Mouse (Mus musculus) gastrocnemius, postnatal 25 days (tissue): ENCODE results near the gene B3gnt3. TPM values are rescaled to one million over a fixed set of nuclear protein-coding genes. Genes with fewer than 3 reads are reported as not detected.
"Not testable (repeated sequence)": the region's sequence is repeated elsewhere in the genome, so short reads cannot be mapped to it uniquely, and the experiment has no call there.

Experiments
- DNase-seq: peaks from one replicate; pipeline ENCODE4 v3.0.0; 2022
- total RNA-seq, 2 experiments: library from RNA; stranded (reverse); gene quantifications; 1 replicate in 1 of 2; 2 replicates in 1 of 2; pipeline ENCODE4 v1.2.3; 2021

The B3gnt3 gene
- total RNA-seq, 2 experiments from 2014 or later: 1.5 to 3.8 TPM

DNA sequence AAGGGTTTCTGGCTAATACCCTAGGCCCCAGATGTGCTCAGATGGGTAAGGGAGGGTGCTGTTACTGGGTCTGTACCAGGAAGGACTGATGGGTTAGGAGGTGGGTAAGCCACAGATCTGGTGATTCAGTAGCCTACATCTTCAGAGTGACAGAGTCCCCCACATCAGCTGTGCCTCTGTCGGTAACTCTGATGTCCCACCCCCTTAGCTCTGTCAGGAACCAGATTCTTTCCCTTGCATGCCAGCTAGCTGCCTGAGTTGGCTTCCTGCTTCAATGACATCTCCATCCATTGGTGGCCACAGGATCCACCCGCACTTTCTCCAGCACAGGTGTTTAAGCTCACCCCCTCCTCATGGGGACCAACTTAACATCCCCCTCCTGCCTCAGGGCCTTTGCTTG, 10.0 kb upstream of the B3gnt3 start:
- DNase-seq: no peak

DNA sequence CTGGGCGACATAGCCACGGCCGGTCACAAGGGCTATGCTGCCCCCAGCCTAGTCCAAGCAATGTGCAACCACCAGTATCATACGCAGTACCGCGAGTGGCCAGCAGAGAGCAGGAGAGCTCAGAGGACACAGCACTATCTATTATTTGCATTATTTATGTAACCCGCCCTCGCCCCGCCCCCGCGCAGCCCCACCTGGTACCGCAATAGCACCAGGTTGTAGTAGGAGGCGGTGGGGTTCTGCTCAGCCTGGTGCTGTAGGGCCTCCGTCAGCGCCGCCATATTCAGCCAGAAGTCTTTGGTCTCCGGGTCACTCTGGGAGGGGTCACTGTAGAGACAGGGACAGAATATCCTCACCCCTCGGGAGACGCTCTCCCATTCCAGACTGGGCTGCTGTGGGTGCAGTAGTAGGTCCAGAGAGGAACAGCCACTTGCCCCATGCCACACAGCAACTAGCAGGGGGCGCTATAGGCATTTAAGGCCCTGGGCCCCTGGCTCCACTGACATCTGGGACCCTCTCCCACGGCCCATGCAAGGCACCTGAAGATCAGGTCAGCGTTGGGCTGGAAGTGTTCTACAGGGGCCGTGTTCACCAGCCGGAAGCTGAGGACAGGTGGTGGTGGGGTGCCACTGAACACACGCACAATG, 8.3 kb upstream of the B3gnt3 start:
- DNase-seq: no peak

DNA sequence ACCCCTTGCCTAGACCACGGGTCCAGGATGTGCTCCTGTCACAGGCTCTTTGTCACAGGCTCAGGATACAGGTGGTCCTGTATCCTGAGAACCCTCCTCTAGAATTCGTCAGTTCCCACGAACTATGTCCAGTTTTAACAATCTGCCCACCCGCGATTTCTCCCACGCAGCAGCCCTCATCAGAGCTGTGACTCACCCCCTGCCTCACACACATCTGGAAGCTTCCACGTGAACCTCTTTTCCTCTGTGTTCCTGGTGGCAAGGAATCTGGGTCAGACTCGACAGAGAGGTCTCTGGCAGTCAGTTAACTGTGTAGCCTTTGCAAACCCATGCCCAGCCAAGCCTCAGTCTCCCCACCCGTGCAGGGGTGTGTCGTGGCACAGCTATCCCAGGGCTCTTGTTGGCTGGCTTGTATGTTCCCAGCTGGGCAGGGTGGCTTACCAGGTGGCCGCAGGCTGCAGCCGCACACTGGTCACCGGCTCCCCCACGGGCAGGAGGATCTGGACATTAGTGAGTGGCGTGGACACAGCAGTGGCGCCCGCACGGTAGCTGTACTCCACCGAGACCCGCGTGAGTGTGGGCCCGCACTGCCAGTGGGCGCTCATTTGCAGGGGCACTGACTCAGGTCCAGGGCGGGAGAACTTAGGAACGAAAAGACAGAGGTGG, 7.7 kb upstream of the B3gnt3 start:
- DNase-seq: no peak

DNA sequence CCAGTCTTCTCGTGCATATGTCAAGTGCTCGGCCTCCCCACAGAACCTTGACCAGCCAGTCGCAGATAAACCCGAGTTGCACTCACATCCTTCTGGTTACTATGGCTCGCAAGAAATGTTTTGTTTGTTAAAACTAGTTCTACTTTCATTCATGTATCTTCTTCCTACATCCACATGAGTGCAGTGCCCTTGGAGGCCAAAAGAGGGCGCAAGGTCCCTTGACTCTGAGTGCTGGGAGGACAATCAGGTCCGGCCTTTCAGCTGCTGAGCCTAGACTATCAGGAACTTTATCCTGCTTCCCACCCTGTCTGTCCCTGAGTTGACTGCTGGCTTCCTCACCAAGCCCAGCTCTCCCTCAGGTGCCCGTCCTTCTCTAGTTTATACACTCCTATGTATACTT, 6.3 kb upstream of the B3gnt3 start:
- no peak for DNase-seq

DNA sequence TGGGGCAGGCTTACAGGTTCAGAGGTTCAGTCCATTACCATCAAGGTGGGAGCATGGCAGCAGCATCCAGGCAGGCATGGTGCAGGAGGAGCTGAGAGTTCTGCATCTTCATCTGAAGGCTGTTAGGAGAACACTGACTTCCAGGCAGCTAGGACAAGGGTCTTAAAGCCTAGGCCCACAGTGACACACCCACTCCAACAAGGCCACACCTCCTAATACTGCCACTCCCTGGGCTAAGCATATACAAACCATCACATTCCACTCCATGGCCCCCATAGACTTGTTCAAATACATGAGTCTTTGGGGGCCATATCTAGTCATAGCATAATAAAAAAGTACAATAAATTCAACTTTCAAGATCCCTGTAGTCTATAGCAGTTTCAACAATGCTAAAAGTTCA, 1.8 kb upstream of the B3gnt3 start:
- DNase-seq: not testable (repeated sequence)

DNA sequence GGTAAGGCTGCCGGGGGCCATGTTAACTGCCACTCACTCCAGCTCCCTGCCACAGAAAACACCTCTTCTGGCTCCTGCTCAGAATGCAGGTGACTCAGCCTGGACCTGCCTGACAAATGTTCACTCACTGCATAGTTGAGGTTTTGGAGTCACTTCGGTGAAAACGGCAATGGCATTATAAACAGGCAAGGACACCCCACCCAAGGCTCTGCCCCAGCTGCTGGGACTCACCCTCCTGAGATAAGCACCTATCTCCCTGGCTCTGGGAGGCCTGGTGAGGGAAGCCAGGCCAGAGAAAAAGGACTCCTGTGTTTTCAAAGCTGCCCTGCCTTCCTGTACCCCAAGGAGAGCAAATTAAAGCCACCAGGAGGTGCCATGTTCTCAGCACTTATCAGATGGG, 1.3 kb upstream of the B3gnt3 start:
- no peak for DNase-seq

DNA sequence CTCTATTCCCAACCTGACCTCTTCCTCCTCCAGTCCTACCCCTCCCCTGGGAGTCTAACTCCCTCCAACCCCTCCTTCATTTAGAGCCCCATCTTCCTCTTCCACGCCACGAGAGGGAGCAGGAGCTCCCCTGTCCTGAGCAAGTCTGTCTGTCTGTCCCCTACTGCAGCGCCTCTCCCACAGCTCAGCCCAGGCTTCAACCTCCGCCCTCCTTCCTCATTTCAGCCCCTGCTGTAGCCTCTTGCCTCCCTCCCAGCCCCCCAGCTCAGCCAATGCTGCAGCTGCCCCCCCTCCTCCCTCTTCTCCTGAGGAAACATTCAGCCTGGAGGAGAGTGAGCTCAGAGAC, 471 bp upstream of the B3gnt3 start:
- no peak for DNase-seq

DNA sequence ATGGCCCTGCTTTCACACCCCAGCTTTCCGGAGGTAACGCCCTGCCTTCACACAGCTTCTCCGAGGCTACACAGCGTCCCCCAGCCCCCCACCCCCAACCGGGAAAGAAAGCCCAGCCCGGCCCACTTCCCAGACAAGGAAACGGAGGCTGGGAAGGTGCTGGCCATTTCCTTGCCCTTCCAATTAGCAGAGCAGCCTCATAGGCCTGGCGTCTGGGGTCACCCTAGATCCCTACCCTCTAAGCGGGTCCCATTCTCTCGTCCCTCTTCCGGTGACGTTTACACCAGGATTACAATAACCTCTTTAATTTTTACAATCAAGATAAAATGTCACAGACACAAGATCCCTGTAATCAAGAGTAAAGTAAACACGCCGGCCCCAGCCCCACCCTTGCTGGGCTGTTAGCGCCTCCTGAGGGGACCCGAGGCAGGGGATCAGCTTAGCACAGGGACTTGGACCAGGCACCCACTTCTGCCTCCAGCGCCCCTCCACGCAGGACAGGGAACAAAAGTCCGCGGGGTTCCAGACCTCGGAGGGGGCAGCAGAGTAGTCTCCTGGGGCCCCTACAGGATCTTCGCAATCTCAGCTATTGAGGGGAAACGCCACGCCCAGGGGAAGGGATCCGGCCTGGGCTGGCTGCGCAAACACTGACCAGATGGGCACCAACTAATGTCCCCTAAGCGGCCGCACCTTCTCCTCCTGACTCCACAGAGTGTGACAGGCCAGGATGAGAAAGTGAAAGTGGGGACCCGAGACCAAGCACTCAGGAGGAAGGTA, 908 bp downstream of the B3gnt3 start:
- DNase-seq: no peak

DNA sequence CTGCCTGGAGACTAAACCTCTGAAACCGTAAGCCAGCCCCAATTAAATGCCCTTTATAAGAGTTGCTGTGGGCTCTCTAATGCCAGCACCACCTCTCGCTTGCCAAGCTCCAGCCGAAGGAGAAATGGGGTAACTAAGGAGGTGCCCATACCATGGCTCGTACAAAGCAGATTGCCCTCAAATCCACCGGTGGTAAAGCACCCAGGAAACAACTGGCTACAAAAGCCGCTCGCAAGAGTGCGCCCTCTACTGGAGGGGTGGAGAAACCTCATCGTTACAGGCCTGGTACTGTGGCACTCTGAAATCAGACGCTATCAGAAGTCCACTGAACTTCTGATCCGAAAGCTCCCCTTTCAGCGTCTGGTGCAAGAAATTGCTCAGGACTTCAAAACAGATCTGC, 6.1 kb downstream of the B3gnt3 start:
- not testable (repeated sequence) for DNase-seq

DNA sequence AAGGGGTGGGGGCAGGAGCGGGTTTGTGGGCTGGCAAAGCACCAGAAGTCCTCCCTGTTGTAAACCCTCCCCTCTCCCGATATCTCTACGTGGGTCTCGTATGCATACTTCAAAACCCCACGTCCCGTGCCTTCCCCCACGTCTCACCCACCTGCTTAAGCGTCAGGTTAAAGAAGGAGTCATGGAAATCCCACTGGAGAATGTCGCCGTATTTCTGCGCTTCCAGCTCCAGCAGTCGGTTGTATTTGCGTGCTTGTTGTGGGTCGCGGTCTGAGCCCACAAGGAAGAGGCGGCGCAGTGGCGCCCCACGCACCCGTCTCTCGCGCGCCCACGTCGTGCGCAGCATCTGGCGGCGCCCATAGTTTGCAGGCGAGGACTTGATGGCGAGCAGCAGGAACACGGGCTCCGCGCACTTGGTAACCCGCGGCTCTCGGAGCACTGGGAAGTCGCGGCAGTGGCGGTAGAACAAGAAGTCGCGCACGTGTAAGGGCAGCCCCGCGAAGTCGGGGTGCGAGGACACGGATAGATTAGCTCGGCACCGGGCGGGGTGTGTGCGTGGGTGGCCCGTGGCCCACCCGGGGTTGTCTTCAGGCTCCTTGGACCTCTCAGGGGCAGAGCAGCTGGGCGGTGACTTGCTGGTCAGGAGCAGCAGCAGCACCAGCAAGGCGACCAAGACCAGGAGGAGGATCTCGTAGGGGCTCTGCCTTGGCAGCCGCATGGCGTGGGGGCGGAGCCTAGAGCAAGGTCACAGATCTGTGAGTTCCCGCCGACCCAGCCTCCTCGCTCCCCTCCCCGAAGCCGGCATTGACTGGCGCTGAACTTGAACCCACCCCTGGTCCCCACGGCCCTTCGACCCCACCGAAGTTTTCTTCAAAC, 8.2 kb downstream of the B3gnt3 start:
- DNase-seq: no peak

DNA sequence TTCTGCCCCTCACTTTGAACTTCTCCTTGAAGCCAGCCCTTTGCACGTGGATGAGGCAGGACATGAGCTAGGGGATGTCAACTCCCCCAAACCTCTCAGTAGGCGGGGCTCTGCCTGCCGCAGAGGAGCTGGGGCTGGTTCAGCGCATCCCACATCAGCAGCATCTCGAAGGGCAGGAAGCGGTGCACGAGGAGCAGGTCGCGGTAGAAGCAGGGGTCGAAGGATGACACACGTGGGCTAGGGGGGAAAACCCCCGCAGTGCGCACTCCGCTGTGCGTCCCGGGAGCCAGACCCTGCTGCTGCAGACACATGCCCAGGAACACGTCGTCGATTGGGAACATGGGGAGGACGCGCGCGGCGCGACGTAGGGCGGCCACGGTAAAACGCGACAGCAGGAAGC, 9.1 kb downstream of the B3gnt3 start:
- no peak for DNase-seq

DNA sequence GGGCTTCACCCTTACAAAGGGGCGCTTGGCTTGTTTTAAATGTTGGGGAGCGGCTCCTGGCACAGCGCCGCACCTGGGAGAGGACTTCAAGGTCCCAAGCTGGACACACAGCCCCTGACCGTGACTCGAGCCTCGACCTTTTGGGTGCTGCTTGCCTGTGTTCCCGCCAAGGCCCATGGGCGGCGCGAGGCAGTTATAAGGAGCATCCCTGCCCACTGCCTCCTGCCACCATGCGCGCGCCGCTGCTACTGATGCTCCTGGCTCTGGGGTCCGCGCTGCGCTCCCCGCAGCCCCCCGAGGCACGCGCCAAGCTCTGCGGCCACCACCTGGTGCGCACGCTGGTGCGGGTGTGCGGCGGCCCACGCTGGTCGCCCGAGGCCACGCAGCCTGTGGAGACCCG, 12.6 kb downstream of the B3gnt3 start, which contains the start of gene Insl3:
Gene Insl3, plus strand, starts transcription at position 187 of the 400 bp plus-strand sequence.
- no peak for DNase-seq

DNA sequence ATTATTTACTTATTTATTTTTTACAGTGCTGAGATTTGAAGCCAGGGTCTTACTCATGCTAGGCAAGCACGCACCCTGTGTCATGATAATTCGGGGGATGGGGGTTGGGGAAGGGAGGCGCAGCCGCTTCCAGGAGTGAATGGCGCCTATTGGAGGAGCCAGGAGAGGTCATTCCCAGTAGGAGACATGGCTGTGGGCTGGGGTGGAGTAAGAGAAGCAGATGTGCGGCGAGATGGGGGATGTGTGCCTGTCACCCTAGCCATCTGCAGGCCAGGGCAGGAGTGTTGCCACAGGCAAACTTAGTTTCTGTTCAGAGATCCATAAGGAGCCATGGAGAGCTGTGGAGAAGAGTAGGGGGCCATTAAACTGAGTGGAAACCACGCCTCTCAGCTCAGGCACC, 14.0 kb downstream of the B3gnt3 start:
- no peak for DNase-seq

DNA sequence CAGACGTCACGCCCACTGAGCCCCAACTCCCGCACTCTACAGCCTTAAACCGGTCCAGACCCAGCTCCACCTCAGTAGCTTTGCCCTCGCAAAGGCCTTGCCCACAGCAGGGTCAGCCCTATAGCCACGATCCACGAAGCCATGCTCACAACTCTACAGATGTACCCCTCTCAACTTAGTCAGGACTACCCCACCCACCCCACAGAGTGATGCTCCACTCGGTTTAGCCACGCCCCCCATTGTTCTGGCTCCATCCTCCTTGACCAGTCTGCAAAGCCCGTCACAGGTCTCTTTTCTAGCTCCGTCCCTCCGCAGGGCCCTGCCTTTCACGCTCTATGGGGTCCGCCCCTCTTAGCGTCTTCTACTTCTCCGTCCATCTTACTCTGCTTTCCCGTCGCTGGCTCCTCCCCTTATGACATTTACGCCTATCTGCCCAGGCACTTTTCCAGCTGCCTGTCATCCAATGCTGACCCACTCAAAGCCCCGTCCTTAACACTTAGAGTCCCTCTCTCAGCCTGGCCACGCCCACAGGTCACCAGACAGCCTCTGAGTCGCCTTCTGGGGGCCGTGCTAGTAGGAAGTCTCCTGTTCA, 15.3 kb downstream of the B3gnt3 start:
- no peak for DNase-seq

DNA sequence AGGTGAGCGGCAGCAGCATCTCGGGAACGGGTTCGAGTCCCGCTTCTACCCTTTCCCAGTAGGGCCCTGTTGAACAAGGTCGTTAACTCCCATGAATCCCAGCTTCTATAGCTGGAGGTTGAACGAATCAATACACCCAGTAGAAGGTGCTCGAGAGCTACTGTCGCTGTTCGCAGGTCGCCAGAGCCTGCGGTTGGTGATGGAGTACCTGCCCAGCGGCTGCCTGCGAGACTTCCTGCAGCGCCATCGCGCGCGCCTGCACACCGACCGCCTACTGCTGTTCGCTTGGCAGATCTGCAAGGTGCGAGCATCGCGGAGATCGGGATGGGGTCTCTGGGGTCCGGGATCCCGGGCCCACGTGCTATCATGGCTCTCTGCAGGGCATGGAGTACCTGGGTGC, 16.0 kb downstream of the B3gnt3 start:
- no peak for DNase-seq

DNA sequence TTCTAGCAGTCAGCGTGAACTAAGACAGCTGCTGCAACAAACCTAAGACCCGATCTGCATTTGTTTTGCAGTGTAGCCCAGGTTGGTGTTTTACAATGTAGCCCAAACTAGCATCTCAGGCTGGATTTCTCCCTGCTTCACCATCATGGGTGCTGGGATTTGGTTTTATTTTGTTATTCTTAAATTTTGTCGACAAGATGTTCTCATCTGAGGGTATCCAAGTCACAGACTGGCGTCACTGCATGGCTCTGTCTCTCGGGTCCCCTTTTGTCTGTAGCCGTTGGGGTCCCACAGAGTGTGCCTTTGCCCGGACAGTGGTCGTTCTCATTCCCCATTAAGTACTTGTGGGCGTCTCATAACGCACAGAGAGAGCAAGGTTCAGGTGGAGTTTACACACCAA, 16.9 kb downstream of the B3gnt3 start:
- DNase-seq: no peak

DNA sequence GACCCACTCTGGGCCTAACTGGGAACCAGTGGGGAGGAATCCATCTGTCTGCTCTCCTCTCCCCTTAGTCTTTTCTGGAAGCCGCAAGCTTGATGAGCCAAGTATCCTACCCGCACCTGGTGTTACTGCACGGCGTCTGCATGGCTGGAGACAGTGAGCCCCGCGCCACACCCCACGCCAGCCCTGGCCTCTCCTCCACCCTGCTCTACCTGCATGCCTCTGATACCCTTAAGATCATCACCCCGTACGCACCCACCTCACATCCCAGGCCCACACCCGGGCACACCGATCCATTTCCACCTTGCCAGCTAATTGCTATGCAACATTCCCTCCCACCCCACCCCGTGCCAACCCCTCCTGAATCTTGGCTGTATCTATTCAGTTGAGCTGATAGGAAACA, 18.8 kb downstream of the B3gnt3 start:
- no peak for DNase-seq

DNA sequence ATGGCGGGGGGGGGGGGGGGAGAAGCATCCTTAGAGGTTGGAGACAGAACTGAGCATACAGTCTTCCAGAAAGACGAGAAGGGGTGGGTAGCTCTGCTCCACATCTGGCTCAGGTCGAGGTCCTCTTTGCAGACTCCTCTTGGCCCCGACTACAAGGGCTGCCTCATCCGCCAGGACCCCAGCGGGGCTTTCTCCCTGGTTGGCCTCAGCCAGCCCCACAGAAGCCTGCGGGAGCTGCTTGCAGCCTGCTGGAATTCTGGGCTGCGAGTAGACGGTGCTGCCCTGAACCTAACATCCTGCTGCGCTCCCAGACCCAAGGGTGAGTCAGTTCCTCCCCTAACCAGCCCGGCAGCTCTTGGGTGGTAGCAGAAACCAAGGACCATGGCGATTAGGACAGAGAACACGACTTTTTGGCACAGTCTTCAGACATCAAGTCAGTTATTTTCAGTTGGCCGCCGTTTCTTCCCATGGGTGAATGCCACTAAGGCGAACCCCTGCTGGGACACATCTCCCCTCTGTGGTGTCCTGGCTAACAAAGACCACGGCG, 20.1 kb downstream of the B3gnt3 start:
- DNase-seq: no peak

DNA sequence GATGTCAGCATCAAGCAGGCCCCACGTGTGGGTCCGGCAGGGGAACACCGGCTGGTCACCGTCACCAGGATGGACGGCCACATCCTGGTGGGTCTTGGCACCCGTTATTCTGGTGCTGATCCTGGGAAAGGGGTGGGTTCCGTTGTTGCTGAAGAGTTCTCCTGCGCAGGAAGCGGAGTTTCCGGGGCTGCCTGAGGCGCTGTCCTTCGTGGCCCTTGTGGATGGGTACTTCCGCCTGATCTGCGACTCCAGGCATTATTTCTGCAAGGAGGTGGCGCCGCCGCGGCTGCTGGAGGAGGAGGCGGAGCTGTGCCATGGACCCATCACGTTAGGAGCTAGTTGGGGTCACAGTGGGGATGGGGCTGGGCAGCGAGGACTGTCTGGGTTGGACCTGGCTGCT, 21.1 kb downstream of the B3gnt3 start:
- no peak for DNase-seq

DNA sequence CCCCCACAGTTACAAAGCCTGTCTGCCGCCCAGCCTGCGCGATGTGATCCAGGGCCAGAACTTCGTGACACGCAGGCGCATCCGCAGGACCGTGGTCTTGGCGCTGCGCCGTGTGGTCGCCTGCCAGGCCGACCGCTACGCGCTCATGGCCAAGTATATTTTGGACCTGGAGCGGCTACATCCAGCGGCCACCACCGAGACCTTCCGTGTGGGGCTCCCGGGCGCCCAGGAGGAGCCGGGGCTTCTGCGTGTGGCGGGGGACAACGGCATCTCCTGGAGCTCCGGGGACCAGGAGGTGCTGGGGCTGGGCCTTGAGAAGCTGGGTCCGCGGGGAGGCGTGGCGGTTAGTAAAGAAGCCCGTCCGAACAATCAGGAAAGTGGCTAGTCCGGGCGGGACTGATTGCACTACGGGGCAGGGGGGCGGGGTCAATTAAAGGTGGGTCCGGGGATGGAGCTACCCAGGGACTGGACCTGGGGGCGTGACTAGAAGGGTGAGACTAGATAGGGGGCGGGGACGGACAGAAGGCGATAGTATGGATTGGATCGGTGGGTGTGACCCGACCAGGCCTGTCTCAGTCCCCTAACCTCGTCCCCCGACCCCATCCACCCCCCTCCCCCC, 21.9 kb downstream of the B3gnt3 start:
- DNase-seq: no peak

DNA sequence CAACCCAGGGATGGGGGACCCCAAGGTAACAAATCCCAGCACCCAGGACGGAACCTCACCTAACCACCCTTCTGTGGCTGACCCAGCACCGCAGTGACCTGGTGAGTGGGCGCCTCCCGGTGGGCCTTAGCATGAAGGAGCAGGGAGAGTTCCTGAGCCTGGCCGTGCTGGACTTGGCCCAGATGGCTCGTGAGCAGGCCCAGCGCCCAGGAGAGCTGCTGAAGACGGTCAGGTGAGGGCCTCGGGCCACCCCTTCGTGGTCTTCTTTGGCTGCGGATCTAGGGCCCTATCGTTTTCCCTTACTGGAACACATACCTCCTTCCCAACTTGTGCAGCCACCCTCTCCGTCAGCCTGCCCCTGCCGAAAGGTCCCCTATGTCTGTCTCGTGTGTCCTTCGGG, 22.5 kb downstream of the B3gnt3 start:
- no peak for DNase-seq
